Mouse (Mus musculus): ENCODE results near the gene Actr3b. TPM values are rescaled to one million over a fixed set of nuclear protein-coding genes. Genes with fewer than 3 reads are reported as not detected.

The Actr3b gene
- polyA plus RNA-seq, 1 experiment from 2014 or later = 4.8 TPM

GRCm38 (mm10) chr5:25761850-25762249 lies 2.1 kb downstream of the Actr3b start:
- WGBS = 71% methylated on average over 2 of the region's 2 CpGs

GRCm38 (mm10) chr5:25769006-25769405 lies 9.2 kb downstream of the Actr3b start:
- Histone ChIP-seq H3K4me1 (replicated peaks; ENCODE audit: control insufficient read depth, insufficient read depth) (no peaks in the 10 kb centered on the region), H3K27me3 (ENCODE audit: control insufficient read depth, insufficient read depth, low read length) (no peaks in the 10 kb centered on the region), H3K9me3 (ENCODE audit: control insufficient read depth, low read length) (no peaks in the 10 kb centered on the region), H3K4me3 (ENCODE audit: low read depth, low read length) (no peak overlapping the region), H3K9ac (ENCODE audit: low read length) (no peak overlapping the region), H3K27ac (replicated peaks) (no peak overlapping the region), H3K36me3 (ENCODE audit: control insufficient read depth, insufficient read depth, low read length) (no peaks in the 10 kb centered on the region), H3K4me2 (replicated peaks; ENCODE audit: low read depth) (0 out of 2 replicates have a peak overlapping the region, but pooled peaks have one; percentile 3)
- WGBS = 66% methylated on average over 17 of the region's 17 CpGs
- DNase-seq (ENCODE audit: low spot score) (no peak), ATAC-seq (ENCODE audit: low FRiP score, low TSS enrichment) (no peak)
- TF ChIP-seq CTCF (IDR thresholded peaks at IDR 0.05; ENCODE audit: low read depth) (no peak), EP300 (optimal IDR thresholded peaks at IDR 0.05) (no peak)

More at GRCm38 (mm10) chr5:25761850-25762249, 2.1 kb downstream of the Actr3b start:
- DNase-seq (ENCODE audit: low spot score) (no peak), ATAC-seq (ENCODE audit: low FRiP score, low TSS enrichment) (no peak)
- Histone ChIP-seq H3K4me2 (replicated peaks; ENCODE audit: low read depth) (no peak overlapping the region), H3K27ac (replicated peaks) (no peak overlapping the region), H3K36me3 (ENCODE audit: control insufficient read depth, insufficient read depth, low read length) (no peaks in the 10 kb centered on the region), H3K9me3 (ENCODE audit: control insufficient read depth, low read length) (no peaks in the 10 kb centered on the region), H3K4me3 (ENCODE audit: low read depth, low read length) (no peak overlapping the region), H3K9ac (ENCODE audit: low read length) (no peak overlapping the region), H3K4me1 (replicated peaks; ENCODE audit: control insufficient read depth, insufficient read depth) (peaks cover 5% of the 10 kb centered on the region; the same call in 1 of the 2 replicates), H3K27me3 (ENCODE audit: control insufficient read depth, insufficient read depth, low read length) (no peaks in the 10 kb centered on the region)
- no peak for TF ChIP-seq CTCF (IDR thresholded peaks at IDR 0.05; ENCODE audit: low read depth)
- no peak for TF ChIP-seq EP300 (optimal IDR thresholded peaks at IDR 0.05)

- WGBS = 62% methylated on average over 2 of the region's 2 CpGs
- no peak for TF ChIP-seq EP300 (optimal IDR thresholded peaks at IDR 0.05)
- no peak for TF ChIP-seq CTCF (IDR thresholded peaks at IDR 0.05; ENCODE audit: low read depth)
- H3K4me3 ChIP-seq (ENCODE audit: low read depth, low read length) = no peak overlapping the region
- H3K9ac ChIP-seq (ENCODE audit: low read length) = no peak overlapping the region
- no peak for DNase-seq (ENCODE audit: low spot score)
- no peak overlapping the region for H3K4me2 ChIP-seq (replicated peaks; ENCODE audit: low read depth)
- H3K27ac ChIP-seq (replicated peaks) = no peak overlapping the region
- no peaks in the 10 kb centered on the region for H3K27me3 ChIP-seq (ENCODE audit: control insufficient read depth, insufficient read depth, low read length)
- no peaks in the 10 kb centered on the region for H3K9me3 ChIP-seq (ENCODE audit: control insufficient read depth, low read length)
- ATAC-seq (ENCODE audit: low FRiP score, low TSS enrichment) = no peak
- no peaks in the 10 kb centered on the region for H3K36me3 ChIP-seq (ENCODE audit: control insufficient read depth, insufficient read depth, low read length)
- no peaks in the 10 kb centered on the region for H3K4me1 ChIP-seq (replicated peaks; ENCODE audit: control insufficient read depth, insufficient read depth)
Observed at GRCm38 (mm10) chr5:25769406-25769805, 9.6 kb downstream of the Actr3b start.

- H3K9ac ChIP-seq (ENCODE audit: low read length) = no peak overlapping the region
- H3K9me3 ChIP-seq (ENCODE audit: control insufficient read depth, low read length) = no peaks in the 10 kb centered on the region
- 86% methylated on average over 9 of the region's 9 CpGs for WGBS
- no peak overlapping the region for H3K4me2 ChIP-seq (replicated peaks; ENCODE audit: low read depth)
- H3K27me3 ChIP-seq (ENCODE audit: control insufficient read depth, insufficient read depth, low read length) = no peaks in the 10 kb centered on the region
- H3K4me1 ChIP-seq (replicated peaks; ENCODE audit: control insufficient read depth, insufficient read depth) = no peaks in the 10 kb centered on the region
- ATAC-seq (ENCODE audit: low FRiP score, low TSS enrichment) = no peak
- no peaks in the 10 kb centered on the region for H3K36me3 ChIP-seq (ENCODE audit: control insufficient read depth, insufficient read depth, low read length)
- DNase-seq (ENCODE audit: low spot score) = no peak
- H3K4me3 ChIP-seq (ENCODE audit: low read depth, low read length) = no peak overlapping the region
- H3K27ac ChIP-seq (replicated peaks) = no peak overlapping the region
- TF ChIP-seq EP300 (optimal IDR thresholded peaks at IDR 0.05) (no peak), CTCF (IDR thresholded peaks at IDR 0.05; ENCODE audit: low read depth) (no peak)
Observed at GRCm38 (mm10) chr5:25772456-25772855, 12.7 kb downstream of the Actr3b start.

- WGBS = 55% methylated on average over 13 of the region's 13 CpGs
- Histone ChIP-seq H3K9me3 (ENCODE audit: control insufficient read depth, low read length) (no peaks in the 10 kb centered on the region), H3K36me3 (ENCODE audit: control insufficient read depth, insufficient read depth, low read length) (no peaks in the 10 kb centered on the region), H3K4me2 (replicated peaks; ENCODE audit: low read depth) (no peak overlapping the region), H3K4me1 (replicated peaks; ENCODE audit: control insufficient read depth, insufficient read depth) (no peaks in the 10 kb centered on the region), H3K27ac (replicated peaks) (no peak overlapping the region), H3K4me3 (ENCODE audit: low read depth, low read length) (no peak overlapping the region), H3K27me3 (ENCODE audit: control insufficient read depth, insufficient read depth, low read length) (no peaks in the 10 kb centered on the region), H3K9ac (ENCODE audit: low read length) (no peak overlapping the region)
- DNase-seq (ENCODE audit: low spot score) = no peak
- TF ChIP-seq CTCF (IDR thresholded peaks at IDR 0.05; ENCODE audit: low read depth) (no peak), EP300 (optimal IDR thresholded peaks at IDR 0.05) (no peak)
- no peak for ATAC-seq (ENCODE audit: low FRiP score, low TSS enrichment)
Observed at GRCm38 (mm10) chr5:25773921-25774790, 14.4 kb downstream of the Actr3b start.

GRCm38 (mm10) chr5:25791570-25791969 lies 31.8 kb downstream of the Actr3b start:
- no peaks in the 10 kb centered on the region for H3K27me3 ChIP-seq (ENCODE audit: control insufficient read depth, insufficient read depth, low read length)
- 86% methylated on average over 6 of the region's 6 CpGs for WGBS
- H3K36me3 ChIP-seq (ENCODE audit: control insufficient read depth, insufficient read depth, low read length) = no peaks in the 10 kb centered on the region
- no peak for DNase-seq (ENCODE audit: low spot score)
- no peak overlapping the region for H3K4me2 ChIP-seq (replicated peaks; ENCODE audit: low read depth)
- TF ChIP-seq CTCF (IDR thresholded peaks at IDR 0.05; ENCODE audit: low read depth) = no peak
- TF ChIP-seq EP300 (optimal IDR thresholded peaks at IDR 0.05) = no peak
- H3K27ac ChIP-seq (replicated peaks) = no peak overlapping the region
- no peak for ATAC-seq (ENCODE audit: low FRiP score, low TSS enrichment)
- H3K9ac ChIP-seq (ENCODE audit: low read length) = no peak overlapping the region
- no peak overlapping the region for H3K4me3 ChIP-seq (ENCODE audit: low read depth, low read length)
- H3K9me3 ChIP-seq (ENCODE audit: control insufficient read depth, low read length) = no peaks in the 10 kb centered on the region
- H3K4me1 ChIP-seq (replicated peaks; ENCODE audit: control insufficient read depth, insufficient read depth) = no peaks in the 10 kb centered on the region
